Mouse (Mus musculus) ES-E14 (cell line): Measurements from ENCODE around the gene Phrf1.

Experiments used
- CHD2 ChIP-seq: IDR thresholded peaks from 2 replicates; pipeline ENCODE4 v1.6.1; 2014; ENCODE audit warnings: mild to moderate bottlenecking, low read depth, low read length, inconsistent platforms
- MAFK ChIP-seq: IDR thresholded peaks from 2 replicates; pipeline ENCODE4 v1.6.1; 2014; ENCODE audit warnings: mild to moderate bottlenecking, low read depth, low read length, inconsistent platforms; ENCODE audit not compliant: insufficient read depth
- ZC3H11A ChIP-seq: IDR thresholded peaks from 2 replicates; pipeline ENCODE4 v1.6.1; 2012; ENCODE audit warnings: low read depth, mild to moderate bottlenecking, inconsistent platforms, low read length, borderline replicate concordance

DNA sequence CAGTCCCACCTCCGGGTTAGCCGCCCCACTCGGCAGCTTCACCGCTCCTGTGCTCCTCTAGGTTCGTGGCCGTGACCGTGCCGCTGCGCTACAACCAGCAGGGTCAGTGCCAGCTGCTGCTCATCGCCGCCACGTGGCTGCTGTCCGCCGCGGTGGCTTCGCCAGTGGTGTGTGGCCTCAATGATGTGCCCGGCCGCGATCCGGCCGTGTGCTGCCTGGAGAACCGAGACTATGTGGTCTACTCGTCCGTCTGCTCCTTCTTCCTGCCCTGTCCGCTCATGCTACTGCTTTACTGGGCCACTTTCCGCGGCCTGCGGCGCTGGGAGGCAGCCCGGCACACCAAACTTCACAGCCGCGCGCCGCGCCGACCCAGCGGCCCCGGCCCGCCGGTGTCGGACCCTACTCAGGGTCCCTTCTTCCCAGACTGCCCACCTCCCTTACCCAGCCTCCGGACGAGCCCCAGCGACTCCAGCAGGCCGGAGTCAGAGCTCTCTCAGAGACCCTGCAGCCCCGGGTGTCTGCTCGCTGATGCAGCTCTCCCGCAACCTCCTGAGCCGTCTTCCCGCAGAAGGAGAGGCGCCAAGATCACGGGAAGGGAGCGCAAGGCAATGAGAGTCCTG is 65.4 kb downstream of the Phrf1 start:
- TF ChIP-seq CHD2 (no peak), ZC3H11A (no peak), MAFK (no peak)
